Mouse (Mus musculus) megakaryocyte, embryonic 14.5 days (primary cell): ENCODE results near the gene 1700109H08Rik. TPM values are rescaled to one million over a fixed set of nuclear protein-coding genes. Genes with fewer than 3 reads are reported as not detected.

ENCODE experiments used
- H3K27me3 ChIP-seq: replicated peaks from 2 replicates; pipeline ENCODE3; 2012; ENCODE audit warnings: inconsistent platforms
- H3K36me3 ChIP-seq: replicated peaks from 2 replicates; pipeline ENCODE3; 2012; ENCODE audit warnings: low read length, inconsistent platforms, mixed read lengths
- H3K4me1 ChIP-seq: 2 replicates; pipeline ENCODE4 v1.6.1; 2012; ENCODE audit warnings: inconsistent platforms
- H3K4me3 ChIP-seq: replicated peaks from 2 replicates; pipeline ENCODE3; 2012; ENCODE audit warnings: moderate library complexity, mild to moderate bottlenecking, inconsistent platforms
- H3K9me3 ChIP-seq: 2 replicates; pipeline ENCODE4 v1.6.1; 2012; ENCODE audit warnings: inconsistent platforms
- FLI1 ChIP-seq: IDR thresholded peaks from 2 replicates; pipeline ENCODE4 v1.6.1; 2012; ENCODE audit warnings: low read length, inconsistent platforms, mixed read lengths
- GATA1 ChIP-seq: IDR thresholded peaks from 3 replicates; pipeline ENCODE4 v1.6.1; 2012; ENCODE audit warnings: mixed read lengths, low read length, inconsistent platforms, borderline replicate concordance
- polyA plus RNA-seq: library from polyadenylated mRNA; stranded (reverse); fragments of >175 nt; gene quantifications from 2 replicates; pipeline ENCODE4 v1.2.3, GENCODE M21; 2012; ENCODE audit warnings: low replicate concordance; ENCODE audit not compliant: insufficient read depth

Gene 1700109H08Rik
- polyA plus RNA-seq, 1 experiment, result not detected

GRCm38 (mm10) chr5:3632285-3632684, 60.9 kb downstream of the 1700109H08Rik start:
- H3K4me3 ChIP-seq, result peak overlapping the region; percentile 5
- peaks cover 79% of the 10 kb centered on the region for H3K36me3 ChIP-seq
- TF ChIP-seq FLI1 (no peak), GATA1 (no peak)
- H3K4me1 ChIP-seq, result peaks cover 24% of the 10 kb centered on the region
- no peaks in the 10 kb centered on the region for H3K9me3 ChIP-seq
- no peaks in the 10 kb centered on the region for H3K27me3 ChIP-seq

DNA sequence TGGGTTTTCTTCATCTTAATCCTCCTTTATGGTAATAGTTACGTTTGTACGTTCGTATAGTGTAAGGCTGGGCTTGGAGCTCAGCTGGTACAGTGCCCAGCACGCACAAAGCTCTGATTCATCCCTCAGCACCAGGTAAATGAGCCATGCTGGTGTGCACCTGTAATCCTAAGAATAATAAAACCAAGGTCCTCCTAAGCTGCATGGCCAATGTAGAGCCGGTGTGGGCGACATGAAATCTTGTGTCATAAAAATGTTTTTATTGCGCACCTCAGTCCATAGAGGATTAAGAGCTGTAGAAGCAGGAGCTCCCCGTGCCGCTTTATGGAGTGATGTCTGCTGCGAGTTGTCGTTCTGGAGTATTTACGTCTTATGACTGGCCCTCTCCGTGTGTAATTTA, 61.9 kb downstream of the 1700109H08Rik start:
- TF ChIP-seq FLI1 (no peak), GATA1 (no peak)
- H3K4me3 ChIP-seq, result no peak overlapping the region
- H3K4me1 ChIP-seq, result peaks cover 24% of the 10 kb centered on the region
- H3K9me3 ChIP-seq, result no peaks in the 10 kb centered on the region
- no peaks in the 10 kb centered on the region for H3K27me3 ChIP-seq
- peaks cover 78% of the 10 kb centered on the region for H3K36me3 ChIP-seq

DNA sequence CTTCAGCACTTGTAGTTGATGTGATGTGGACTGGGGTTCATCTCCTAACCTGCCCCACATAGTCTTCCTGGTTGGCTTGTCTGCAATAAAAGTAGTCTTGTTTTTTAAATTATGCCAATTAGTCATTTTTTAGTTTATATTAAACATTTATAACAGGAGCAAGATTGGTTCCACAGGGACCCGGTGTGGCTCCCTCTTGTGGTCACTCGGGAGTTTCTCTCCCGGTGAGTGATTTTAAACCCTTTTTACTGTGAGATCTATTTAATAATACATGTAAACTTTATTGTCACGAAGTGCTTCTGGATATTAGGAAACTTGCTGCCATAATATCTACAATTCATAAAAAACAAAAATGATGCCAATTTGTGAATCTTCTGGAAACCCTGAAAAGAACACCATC, 62.6 kb downstream of the 1700109H08Rik start:
- TF ChIP-seq FLI1, result no peak
- TF ChIP-seq GATA1, result no peak
- H3K9me3 ChIP-seq, result no peaks in the 10 kb centered on the region
- H3K4me3 ChIP-seq, result no peak overlapping the region
- peaks cover 24% of the 10 kb centered on the region for H3K4me1 ChIP-seq
- peaks cover 77% of the 10 kb centered on the region for H3K36me3 ChIP-seq
- no peaks in the 10 kb centered on the region for H3K27me3 ChIP-seq

Other genes starting within 250 kb of the 1700109H08Rik start
- 6.8 and 9.5 TPM in 2 replicates for gene Cdk6, start 230.1 kb upstream of the 1700109H08Rik start, polyA plus RNA-seq
- 3.6 and 13.4 TPM in 2 replicates for gene Fam133b, start 27.7 kb upstream of the 1700109H08Rik start, polyA plus RNA-seq
- gene Pex1, start 24.5 kb downstream of the 1700109H08Rik start, polyA plus RNA-seq, result 0.64 TPM in 1 of 2 replicates, not detected in the other
- 2.8 TPM in 2 replicates for gene Rbm48, start 25.0 kb downstream of the 1700109H08Rik start, polyA plus RNA-seq
- not detected in 2 replicates for gene Tmbim7, start 79.6 kb downstream of the 1700109H08Rik start, polyA plus RNA-seq
- gene Gatad1, start 85.6 kb downstream of the 1700109H08Rik start, polyA plus RNA-seq, result 63.4 and 64.7 TPM in 2 replicates
- gene Ankib1, start 231.4 kb downstream of the 1700109H08Rik start, polyA plus RNA-seq, result 6.8 and 7.4 TPM in 2 replicates
- gene Krit1, start 231.6 kb downstream of the 1700109H08Rik start, polyA plus RNA-seq, result 2.0 TPM in 1 of 2 replicates, not detected in the other